Mouse (Mus musculus) kidney, adult 2 months (tissue): ENCODE data around the gene Lnx2.

ENCODE experiments used
- CTCF ChIP-seq: fragments of 200-500 bp; conservative IDR thresholded peaks from 2 replicates; pipeline ENCODE4 v1.5.1; 2011; ENCODE audit warnings: low read depth, mild to moderate bottlenecking, control low read depth, low read length, moderate library complexity, mixed read lengths; ENCODE audit not compliant: insufficient read depth, insufficient read length
- POLR2A ChIP-seq: fragments of 200-500 bp; IDR thresholded peaks from one replicate; pipeline ENCODE4 v1.6.1; 2011; ENCODE audit warnings: low read depth, low read length, control low read depth

GRCm38 (mm10) chr5:147086816-147087215 lies 10.4 kb upstream of the Lnx2 start:
- TF ChIP-seq CTCF (no peak), POLR2A (no peak)
